Mouse (Mus musculus) liver, postnatal 0 days (tissue): ENCODE data around the gene Nol3. TPM values are rescaled to one million over a fixed set of nuclear protein-coding genes. Genes with fewer than 3 reads are reported as not detected.
"Not testable (repeated sequence)": the region's sequence is repeated elsewhere in the genome, so short reads cannot be mapped to it uniquely, and the experiment has no call there.

ENCODE experiments used
- ATAC-seq: fragments of 200-750 bp; cut with Nextera tagmentation; 2 replicates; pipeline ENCODE4 v1.8.0; 2017; ENCODE audit warnings: mild to moderate bottlenecking, moderate library complexity
- DNase-seq: peaks from one replicate; pipeline ENCODE4 v3.0.0-alpha.2; 2016
- H3K27ac ChIP-seq: fragments of 300-500 bp; sonication (generic); 2 replicates; pipeline ENCODE4 v1.5.1; 2014; ENCODE audit warnings: antibody characterized with exemption, moderate library complexity, mild to moderate bottlenecking, low read depth
- H3K27me3 ChIP-seq: fragments of 300-500 bp; sonication (generic); 2 replicates; pipeline ENCODE4 v1.6.1; 2014; ENCODE audit warnings: low read length, control low read depth, mixed read lengths; ENCODE audit not compliant: insufficient read depth
- H3K36me3 ChIP-seq: fragments of 300-500 bp; sonication (generic); replicated peaks from 2 replicates; pipeline ENCODE4 v1.6.1; 2014; ENCODE audit warnings: mild to moderate bottlenecking, control low read depth, low read length, moderate library complexity, mixed read lengths; ENCODE audit not compliant: insufficient read depth
- H3K4me1 ChIP-seq: fragments of 300-500 bp; sonication (generic); 2 replicates; pipeline ENCODE4 v1.6.1; 2014; ENCODE audit warnings: antibody characterized with exemption, mild to moderate bottlenecking, control low read depth; ENCODE audit not compliant: insufficient read depth
- H3K4me2 ChIP-seq: fragments of 300-500 bp; sonication (generic); 2 replicates; pipeline ENCODE4 v1.6.1; 2014; ENCODE audit warnings: low read depth, mild to moderate bottlenecking, low read length, moderate library complexity, mixed read lengths
- H3K4me3 ChIP-seq: fragments of 300-500 bp; sonication (generic); 2 replicates; pipeline ENCODE4 v1.5.1; 2014; ENCODE audit warnings: low read depth, low read length
- H3K9ac ChIP-seq: fragments of 300-500 bp; sonication (generic); replicated peaks from 2 replicates; pipeline ENCODE4 v1.6.1; 2014; ENCODE audit warnings: mild to moderate bottlenecking, moderate library complexity
- H3K9me3 ChIP-seq: fragments of 300-500 bp; sonication (generic); 2 replicates; pipeline ENCODE4 v1.6.1; 2016; ENCODE audit warnings: mild to moderate bottlenecking, control low read depth, low read length, mixed read lengths
- CTCF ChIP-seq: sonication (generic); IDR thresholded peaks from 2 replicates; pipeline ENCODE4 v1.5.1; 2016; ENCODE audit warnings: antibody characterized with exemption, low read depth
- EP300 ChIP-seq: IDR thresholded peaks from 2 replicates; pipeline ENCODE4 v1.6.1; 2016; ENCODE audit warnings: antibody characterized with exemption, low read depth, mild to moderate bottlenecking
- WGBS: fragments of 180-500 bp; shearing (Covaris S2); extraction: QIAGEN DNeasy Blood & Tissue Kit; methylation state at CpG from one replicate; pipeline ENCODE4 v1.1.7; 2014; ENCODE audit not compliant: insufficient replicate concordance; 5-methylcytosine and 5-hydroxymethylcytosine counted together
- polyA plus RNA-seq: library from polyadenylated mRNA; unstranded; fragments of >200 nt; fragmentation: Nextera tagmentation; extraction: Ambion mirVana; gene quantifications from 2 replicates; pipeline ENCODE4 v1.2.1, GENCODE M21; 2015

Gene Nol3
- polyA plus RNA-seq, 1 experiment from 2014 or later = 0.05 TPM

DNA sequence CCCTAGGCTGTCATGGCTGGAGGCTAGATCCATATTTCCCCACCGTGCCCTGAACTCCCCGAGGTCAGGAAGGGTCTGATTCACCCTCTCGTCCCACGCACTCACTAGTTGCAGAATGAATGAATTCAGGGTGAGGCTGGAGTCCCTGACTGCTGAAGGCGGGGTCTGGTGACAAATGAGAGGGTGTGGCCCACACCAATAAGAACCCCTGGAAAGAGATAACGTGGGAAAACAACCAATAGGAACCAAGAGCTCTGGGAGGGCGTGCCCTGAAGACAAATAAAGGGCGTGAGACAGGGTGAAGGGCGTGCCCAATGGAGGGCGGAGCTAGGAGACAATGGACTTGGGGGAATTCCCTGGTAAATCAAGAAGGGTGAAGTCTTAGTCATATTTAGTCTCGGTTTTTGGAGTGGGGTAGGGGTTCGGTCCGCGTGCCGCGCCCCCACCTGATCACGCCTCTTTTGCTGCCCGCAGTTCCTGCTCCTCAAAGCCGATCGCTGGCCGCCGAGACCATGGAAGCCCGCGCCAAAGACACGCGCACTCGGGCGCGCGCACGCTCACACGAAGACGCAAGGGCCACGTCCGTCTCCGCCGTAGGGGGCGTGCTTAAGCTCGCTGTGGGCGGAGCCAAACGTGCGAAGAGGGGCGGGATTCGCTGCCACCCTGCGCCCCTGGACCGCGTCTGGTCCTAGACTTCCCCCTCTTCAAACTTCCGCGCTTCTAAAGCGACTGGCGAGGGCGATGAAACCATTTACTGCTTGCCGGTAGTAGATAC, 13.2 kb downstream of the Nol3 start:
- peaks cover 20% of the 10 kb centered on the region for H3K4me1 ChIP-seq
- H3K36me3 ChIP-seq = no peaks in the 10 kb centered on the region
- peak overlapping the region; percentile 49 for H3K9ac ChIP-seq
- TF ChIP-seq EP300 = no peak
- peak; percentile 48 for TF ChIP-seq CTCF
- peak overlapping the region; percentile 50 for H3K4me3 ChIP-seq
- DNase-seq (peak; percentile 91), ATAC-seq (peak; percentile 90)
- H3K27ac ChIP-seq = no peak overlapping the region
- H3K9me3 ChIP-seq = no peaks in the 10 kb centered on the region
- 3% methylated on average over 53 of the region's 53 CpGs for WGBS
- H3K4me2 ChIP-seq = peak overlapping the region; percentile 78
- H3K27me3 ChIP-seq = peaks cover 14% of the 10 kb centered on the region

DNA sequence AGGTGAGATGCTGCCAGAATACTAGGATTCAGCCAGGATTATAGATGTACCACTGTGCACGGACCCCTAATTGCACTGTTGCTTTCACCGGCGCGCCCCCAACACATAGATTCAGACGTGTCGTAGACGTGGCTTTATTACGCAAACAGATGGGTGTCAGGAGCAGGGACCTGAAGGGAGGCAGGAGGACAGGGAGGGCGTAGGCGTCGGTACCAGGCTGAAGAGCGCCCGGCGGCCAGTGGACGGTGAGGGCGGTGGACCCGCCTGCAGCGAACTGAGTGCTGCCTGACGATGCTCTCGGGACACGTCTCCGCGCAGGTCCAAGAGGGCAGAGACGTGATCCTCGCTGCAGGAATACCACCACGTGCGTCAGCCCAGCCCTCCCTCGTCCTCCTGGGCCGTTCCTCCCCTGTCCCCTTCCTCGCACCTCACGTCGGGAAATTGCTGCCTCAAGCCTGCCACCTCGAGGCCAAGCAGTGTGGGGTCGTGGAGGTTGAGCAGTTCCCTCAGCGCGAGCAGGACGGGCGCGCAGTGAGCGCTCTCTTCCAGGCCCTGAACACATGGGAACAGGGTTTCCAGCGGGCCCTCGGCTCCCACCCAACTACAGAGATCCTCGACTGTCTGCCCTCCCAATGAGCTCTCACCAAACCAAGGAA, 14.0 kb downstream of the Nol3 start, which contains the start of gene 4931428F04Rik:
4931428F04Rik (minus strand) TSS at position 60 of the 656 bp plus-strand sequence.
- TF ChIP-seq CTCF (peak; percentile 69), EP300 (no peak)
- no peak within 1 kb of the TSS for H3K27ac ChIP-seq
- DNase-seq (no peak), ATAC-seq (0 out of 2 replicates have a peak, but pooled peaks have one; percentile 2)
- peaks cover 14% of the 10 kb centered on the region for H3K27me3 ChIP-seq
- peak within 1 kb of the TSS; percentile 49 for H3K9ac ChIP-seq
- no peaks in the 10 kb centered on the region for H3K9me3 ChIP-seq
- H3K4me3 ChIP-seq = peak within 1 kb of the TSS; percentile 50
- H3K4me1 ChIP-seq = peaks cover 20% of the 10 kb centered on the region
- 10% methylated on average over 37 of the region's 43 CpGs for WGBS
- H3K36me3 ChIP-seq = no peaks in the 10 kb centered on the region
- peak within 1 kb of the TSS; percentile 78 for H3K4me2 ChIP-seq

GRCm38 (mm10) chr8:105290554-105291314, 14.8 kb downstream of the Nol3 start:
- H3K9me3 ChIP-seq = no peaks in the 10 kb centered on the region

GRCm38 (mm10) chr8:105291364-105291763, 15.4 kb downstream of the Nol3 start:
- ATAC-seq = not testable (repeated sequence)
- 81% methylated on average over 8 of the region's 8 CpGs for WGBS
- H3K27me3 ChIP-seq = peaks cover 14% of the 10 kb centered on the region

More at GRCm38 (mm10) chr8:105290554-105291314, 14.8 kb downstream of the Nol3 start:
- H3K4me2 ChIP-seq = peak overlapping the region; percentile 78
- TF ChIP-seq CTCF = peak; percentile 98
- no peak for TF ChIP-seq EP300
- 18% methylated on average over 31 of the region's 31 CpGs for WGBS
- no peak overlapping the region for H3K9ac ChIP-seq
- peaks cover 22% of the 10 kb centered on the region for H3K4me1 ChIP-seq
- ATAC-seq (peak; percentile 40; the same call in 1 of the 2 replicates), DNase-seq (peak; percentile 94)
- no peak overlapping the region for H3K27ac ChIP-seq
- no peaks in the 10 kb centered on the region for H3K36me3 ChIP-seq
- H3K27me3 ChIP-seq = peaks cover 14% of the 10 kb centered on the region
- no peak overlapping the region for H3K4me3 ChIP-seq

DNA sequence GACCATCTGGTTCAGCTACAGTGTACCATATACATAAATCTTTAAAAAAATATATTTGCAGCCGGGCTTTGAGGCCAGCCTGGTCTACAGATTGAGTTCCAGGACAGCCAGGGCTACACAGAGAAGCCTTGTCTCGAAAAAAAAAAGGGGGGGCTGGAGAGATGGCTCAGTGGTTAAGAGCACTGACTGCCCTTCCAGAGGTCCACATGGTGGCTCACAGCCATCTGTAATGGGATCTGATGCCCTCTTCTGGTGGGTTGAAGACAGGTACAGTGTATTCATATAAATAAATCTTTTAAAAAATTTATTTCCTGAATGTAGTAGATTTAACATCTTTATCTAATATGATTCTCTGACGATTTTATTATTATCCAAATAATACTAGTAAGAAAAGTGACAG, 15.9 kb downstream of the Nol3 start:
- ATAC-seq, H3K9ac ChIP-seq, DNase-seq, H3K4me2 ChIP-seq, H3K9me3 ChIP-seq, H3K27ac ChIP-seq, H3K4me3 ChIP-seq, H3K36me3 ChIP-seq: not testable (repeated sequence)
- 70% methylated on average over 3 of the region's 3 CpGs for WGBS
- peak; percentile 32 for TF ChIP-seq CTCF
- H3K4me1 ChIP-seq = peaks cover 33% of the 10 kb centered on the region
- peaks cover 12% of the 10 kb centered on the region for H3K27me3 ChIP-seq

More at GRCm38 (mm10) chr8:105291364-105291763, 15.4 kb downstream of the Nol3 start:
- not testable (repeated sequence) for H3K27ac ChIP-seq, H3K4me3 ChIP-seq, DNase-seq, H3K9me3 ChIP-seq, H3K36me3 ChIP-seq, H3K9ac ChIP-seq, H3K4me2 ChIP-seq
- H3K4me1 ChIP-seq = peaks cover 28% of the 10 kb centered on the region

DNA sequence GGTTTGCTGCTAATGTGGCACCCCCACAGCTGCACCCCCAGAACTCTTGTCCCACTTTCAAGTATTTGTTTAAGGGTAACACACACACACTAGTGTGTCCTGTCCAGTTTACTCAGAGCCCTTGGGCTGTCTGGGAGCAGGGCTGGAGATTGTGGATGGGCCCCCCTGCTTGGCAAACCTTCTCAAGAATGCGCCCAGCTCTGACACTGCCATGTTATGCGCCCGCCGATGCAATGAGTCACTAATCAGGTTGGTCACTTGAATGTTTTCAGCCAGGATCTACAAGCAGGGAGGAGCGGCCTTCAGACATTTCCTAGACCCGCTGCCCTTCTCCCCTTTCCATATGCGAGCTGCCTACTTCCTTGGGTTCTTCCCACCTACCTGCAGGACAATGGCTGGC, 16.5 kb downstream of the Nol3 start:
- Histone ChIP-seq H3K9me3 (no peaks in the 10 kb centered on the region), H3K9ac (no peak overlapping the region), H3K4me2 (no peak overlapping the region), H3K36me3 (no peaks in the 10 kb centered on the region), H3K4me3 (no peak overlapping the region), H3K27ac (no peak overlapping the region), H3K27me3 (peaks cover 11% of the 10 kb centered on the region), H3K4me1 (peaks cover 36% of the 10 kb centered on the region)
- no peak for TF ChIP-seq CTCF
- no peak for TF ChIP-seq EP300
- whole genome bisulfite sequencing = 71% methylated on average over 7 of the region's 7 CpGs
- DNase-seq (no peak), ATAC-seq (no peak)
